Mouse (Mus musculus) adrenal gland, postnatal 10 days (tissue): ENCODE measurements at regions not wholly inside any gene's neighbourhood (a gene's known extent, or its start where the extent isn't known, plus 50 kb on each side); places are given as distances from the start of the nearest gene placed in this dataset.
A peak's percentile ranks its signal among the peaks of the same experiment; 100 is the strongest.
"Not testable (repeated sequence)": the region's sequence is repeated elsewhere in the genome, so short reads cannot be mapped to it uniquely, and the experiment has no call there.

Source experiments
- DNase-seq: peaks from one replicate; pipeline ENCODE4 v3.0.0; 2021; ENCODE audit warnings: mixed read lengths

DNA sequence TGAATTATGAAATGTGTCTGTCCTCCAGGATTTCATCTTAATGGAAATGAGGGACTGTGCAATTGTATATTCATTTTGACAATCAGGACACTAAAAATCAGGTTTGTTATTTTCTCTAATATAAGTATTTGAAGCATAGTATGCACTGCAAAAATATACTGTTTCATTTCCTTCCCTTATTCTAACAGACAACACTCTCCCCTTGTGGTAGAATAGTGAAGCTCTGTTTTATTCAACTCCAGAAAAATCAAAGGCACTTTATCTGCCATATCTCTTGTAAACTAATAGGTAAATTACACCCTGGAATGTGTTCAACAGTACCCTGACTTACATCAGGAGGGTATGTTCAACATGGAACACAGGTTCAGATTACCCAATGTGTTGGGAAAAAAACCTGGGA lies 137.7 kb upstream of the Zfp960 start:
- no peak for DNase-seq

GRCm38 (mm10) chr17:16951092-16952016 lies 112.6 kb upstream of the Zfp960 start:
- DNase-seq, result peak; percentile 90

DNA sequence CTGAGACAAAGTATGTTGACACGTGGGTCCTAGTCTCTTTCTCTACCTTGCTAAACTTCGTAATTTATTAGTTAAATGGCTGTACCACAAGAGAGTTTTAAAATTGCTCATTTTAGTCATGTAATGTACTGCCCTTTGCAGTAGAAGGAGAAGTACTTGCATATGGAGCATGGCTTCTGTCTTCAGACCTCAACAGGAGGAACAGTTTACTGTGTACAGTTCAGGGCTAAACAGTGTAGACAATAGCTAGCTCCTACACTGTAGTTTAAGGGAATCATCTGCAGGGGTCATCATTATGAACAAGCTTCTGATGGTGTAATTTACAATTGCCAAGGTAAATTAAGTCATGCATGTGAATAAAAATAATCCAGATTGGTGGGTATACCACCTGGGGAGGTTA lies 111.8 kb upstream of the Zfp960 start:
- DNase-seq, result not testable (repeated sequence)

DNA sequence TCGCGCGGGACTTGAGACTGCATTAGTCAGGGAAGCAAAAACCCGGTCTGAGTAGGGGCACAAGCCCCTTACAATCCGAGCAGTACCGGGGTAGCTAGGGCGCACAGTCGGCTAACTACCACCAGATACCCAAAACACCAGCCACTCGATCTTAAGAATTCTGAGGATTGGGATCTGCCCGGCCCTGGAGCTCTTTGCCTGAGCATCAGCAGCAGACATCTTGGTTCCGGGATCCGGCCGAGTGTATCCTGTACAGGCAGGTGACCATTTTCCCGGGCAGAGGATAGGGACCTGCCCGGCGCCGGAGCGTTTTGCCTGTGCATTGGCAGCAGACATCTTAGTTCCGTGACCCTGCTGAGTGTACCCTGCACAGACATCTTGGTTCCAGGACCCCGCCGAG lies 66.7 kb upstream of the Zfp960 start:
- not testable (repeated sequence) for DNase-seq

GRCm38 (mm10) chr17:17004632-17005265 lies 59.2 kb upstream of the Zfp960 start:
- DNase-seq, result peak; percentile 88

DNA sequence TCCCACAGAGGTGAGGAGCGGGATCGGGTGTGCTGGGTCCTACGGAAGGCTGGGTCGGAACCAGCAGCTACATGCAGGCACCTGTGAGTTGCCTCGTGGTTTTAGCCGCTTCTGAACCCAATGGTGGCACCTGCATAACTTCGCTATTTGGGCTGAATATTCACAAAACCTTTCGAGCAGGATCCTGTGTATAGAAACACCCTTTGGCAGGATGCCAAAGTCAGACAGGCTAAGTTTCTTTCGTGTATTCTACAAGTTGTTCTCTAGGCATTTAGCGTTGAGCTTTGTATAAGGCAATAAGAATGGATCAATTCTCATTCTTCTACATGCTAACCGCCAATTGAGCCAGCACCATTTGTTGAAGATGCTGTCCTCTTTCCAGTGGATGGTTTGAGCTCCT lies 58.6 kb upstream of the Zfp960 start:
- DNase-seq, result not testable (repeated sequence)
